Mouse (Mus musculus): Measurements from ENCODE around the gene Gm5244. TPM values are rescaled to one million over a fixed set of nuclear protein-coding genes. Genes with fewer than 3 reads are reported as not detected.

The Gm5244 gene
- not detected in 2 replicates for total RNA-seq (2015; ENCODE audit: low replicate concordance)
- total RNA-seq (2017; ENCODE audit: low replicate concordance), result not detected in 2 replicates

DNA sequence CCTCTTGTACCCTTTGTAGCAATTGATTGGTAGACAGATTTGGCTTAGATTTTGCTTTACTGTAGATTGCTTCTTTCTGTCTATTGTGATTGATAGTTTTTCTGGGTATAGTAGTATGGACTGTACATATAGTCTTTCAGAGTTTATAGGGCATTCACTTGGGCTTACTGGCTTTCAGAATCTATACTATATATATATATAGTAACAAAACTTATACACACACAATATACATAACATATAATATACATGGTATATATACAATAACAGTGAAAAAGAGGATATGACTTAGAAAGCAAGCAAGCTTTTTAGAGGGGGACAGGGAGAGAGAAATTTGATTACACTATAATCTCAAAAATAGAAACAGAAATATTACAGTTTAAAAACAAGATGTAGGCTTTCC is at the start of gene Gm5244:
Gm5244 (plus strand) TSS at position 301 of the 400 bp plus-strand sequence.
- ATAC-seq (replicated peaks; ENCODE audit: low FRiP score, poor library complexity, severe bottlenecking), result no peak

DNA sequence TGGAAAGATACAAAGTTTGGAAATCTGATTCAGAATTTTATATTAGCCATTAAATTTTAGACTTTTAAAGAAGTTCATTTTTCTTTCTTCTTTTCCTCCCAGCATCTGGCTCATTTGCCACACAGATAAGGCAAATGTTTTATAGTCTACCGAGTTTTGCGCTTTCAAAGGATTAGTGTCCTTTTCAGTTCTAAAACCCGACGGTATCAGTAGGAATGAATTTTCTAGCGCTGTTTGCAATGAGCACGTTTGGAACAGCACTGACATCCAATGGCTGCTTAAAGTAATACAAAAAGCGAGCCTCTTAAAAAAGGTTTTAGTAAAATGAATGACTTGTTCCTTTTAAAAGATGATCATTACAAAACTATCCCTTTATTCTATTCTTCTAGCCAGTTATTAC is 49.4 kb upstream of the Gm5244 start:
- ATAC-seq (replicated peaks; ENCODE audit: low FRiP score, poor library complexity, severe bottlenecking), result no peak

DNA sequence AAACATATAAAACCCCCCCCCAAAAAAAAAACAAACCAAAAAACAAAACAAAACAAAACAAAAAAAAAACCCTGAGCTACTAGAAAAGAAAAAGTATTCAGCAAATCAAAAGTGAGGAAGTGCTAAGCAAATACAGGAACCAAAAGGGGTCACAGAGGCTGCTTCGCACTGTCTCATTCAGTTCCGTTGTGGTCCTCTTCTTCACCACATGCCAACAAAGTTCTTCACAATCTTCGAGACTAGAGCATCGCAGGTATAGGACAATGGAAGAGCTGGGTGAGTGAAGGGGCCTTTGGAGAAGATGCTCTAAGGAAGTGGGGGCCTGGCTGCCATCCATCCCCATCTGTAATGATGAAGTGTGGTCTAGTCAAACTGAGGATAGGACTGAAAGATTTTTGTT is 48.1 kb upstream of the Gm5244 start:
- ATAC-seq (replicated peaks; ENCODE audit: low FRiP score, poor library complexity, severe bottlenecking), result no peak

DNA sequence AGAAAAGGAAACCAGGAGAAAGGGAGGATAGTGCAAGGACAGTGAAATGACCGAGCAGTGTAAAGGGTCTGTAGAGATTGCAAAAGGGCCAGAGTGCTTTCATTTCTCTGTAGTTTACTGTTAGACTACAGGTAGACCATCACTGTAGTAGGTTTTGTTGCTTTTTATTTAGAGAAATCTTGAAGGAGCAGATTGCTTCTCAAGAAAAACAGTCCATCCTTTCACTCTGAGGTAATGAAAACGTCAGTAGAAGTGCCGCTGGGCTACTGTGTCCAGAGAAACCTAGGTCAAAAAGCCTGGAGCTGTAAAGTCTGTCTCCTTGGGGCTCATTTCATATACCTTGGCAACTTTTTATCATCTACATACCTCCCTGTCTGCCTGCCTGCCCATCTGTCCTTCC is 47.4 kb upstream of the Gm5244 start:
- ATAC-seq (replicated peaks; ENCODE audit: low FRiP score, poor library complexity, severe bottlenecking), result no peak

DNA sequence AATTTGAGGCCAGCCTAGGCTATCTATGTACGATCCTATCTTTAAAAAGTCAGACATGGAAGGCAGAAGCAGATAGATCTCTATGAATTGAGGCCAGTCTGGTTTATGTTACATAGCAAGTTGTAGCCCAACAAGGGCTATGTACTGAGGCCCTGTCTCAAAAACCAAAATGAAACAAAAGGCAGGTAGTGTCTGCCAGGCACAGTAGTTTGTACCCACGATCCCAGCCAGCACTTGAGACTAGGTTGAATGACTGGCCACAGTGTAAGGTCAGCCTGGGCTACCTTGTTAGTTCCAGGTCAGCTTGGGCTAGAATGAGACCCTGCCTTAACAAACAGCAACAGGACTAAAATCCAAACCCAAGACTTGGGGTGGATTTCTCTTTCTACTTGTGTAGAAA is 45.9 kb upstream of the Gm5244 start:
- no peak for ATAC-seq (replicated peaks; ENCODE audit: low FRiP score, poor library complexity, severe bottlenecking)

DNA sequence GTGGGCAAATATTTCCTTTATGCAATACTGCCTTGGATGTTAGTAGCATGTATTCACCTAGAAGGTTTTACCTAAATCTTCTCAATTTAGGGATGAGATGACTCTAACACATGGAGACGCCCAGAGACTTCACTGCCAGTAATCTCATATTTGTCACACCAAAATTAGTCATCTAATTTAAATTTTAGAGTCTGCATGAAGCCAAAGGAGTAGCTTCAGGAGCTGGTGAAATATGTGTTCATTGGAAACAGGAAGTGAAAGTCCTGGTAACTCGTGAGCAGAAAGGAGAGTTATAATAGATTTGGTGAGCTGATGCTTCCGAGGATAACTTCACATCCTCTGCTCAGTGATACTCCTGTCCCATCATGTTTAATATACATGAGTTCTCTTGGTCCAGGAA is 45.4 kb upstream of the Gm5244 start:
- ATAC-seq (replicated peaks; ENCODE audit: low FRiP score, poor library complexity, severe bottlenecking), result no peak

DNA sequence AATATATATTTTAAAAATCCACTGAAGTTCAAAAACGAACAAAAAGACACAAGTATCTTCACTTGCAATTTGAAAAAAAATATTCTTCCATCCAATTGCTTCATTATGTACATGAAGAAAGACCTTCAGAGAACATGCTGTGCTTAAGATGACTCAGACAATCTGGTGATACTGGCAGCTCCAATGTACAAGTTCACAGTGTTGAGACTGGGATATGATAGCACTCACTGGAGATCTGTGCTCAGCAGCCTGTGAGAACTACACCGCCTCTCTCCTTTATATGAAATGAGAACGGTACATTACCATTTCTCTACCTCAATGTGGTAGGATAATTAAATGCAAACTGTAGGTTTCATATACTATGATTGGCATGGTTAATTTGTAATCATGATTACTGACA is 43.7 kb upstream of the Gm5244 start:
- no peak for ATAC-seq (replicated peaks; ENCODE audit: low FRiP score, poor library complexity, severe bottlenecking)

DNA sequence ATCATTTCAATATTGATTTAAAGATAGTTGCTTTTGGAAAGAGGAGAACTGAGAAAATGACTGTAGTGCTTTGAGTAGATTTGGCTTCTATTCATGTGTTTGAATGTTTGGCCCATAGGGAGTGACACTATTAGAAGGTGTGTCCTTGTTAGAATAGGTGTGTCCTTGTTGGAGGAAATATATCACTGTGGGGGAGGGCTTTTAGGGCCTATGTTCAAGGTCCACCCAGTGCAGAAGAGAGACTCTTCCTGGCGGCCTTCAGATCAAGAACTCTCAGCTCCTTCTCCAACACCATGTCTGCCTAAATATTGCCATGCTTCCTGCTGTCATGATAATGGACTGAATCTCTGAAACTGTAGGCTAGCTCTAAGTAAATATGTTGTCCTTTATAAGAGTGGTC is 42.2 kb upstream of the Gm5244 start:
- ATAC-seq (replicated peaks; ENCODE audit: low FRiP score, poor library complexity, severe bottlenecking), result no peak

DNA sequence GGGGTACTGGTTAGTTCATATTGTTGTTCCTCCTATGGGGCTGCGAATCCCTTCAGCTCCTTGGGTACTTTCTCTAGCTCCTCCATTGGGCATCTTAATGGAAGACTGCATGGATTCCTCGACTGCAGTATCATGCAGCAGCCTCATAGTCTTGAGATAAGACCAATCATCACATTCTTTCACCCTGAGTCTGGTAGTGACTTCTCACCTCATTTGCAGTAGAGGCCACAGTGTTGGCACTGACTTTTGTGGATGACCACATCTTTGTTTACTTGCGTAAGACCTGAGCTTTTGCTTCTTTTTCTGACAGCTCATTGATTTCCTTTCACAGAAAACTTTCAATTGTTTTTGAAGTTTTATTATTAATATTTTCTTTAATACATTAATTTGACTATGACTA is 40.8 kb upstream of the Gm5244 start:
- ATAC-seq (replicated peaks; ENCODE audit: low FRiP score, poor library complexity, severe bottlenecking), result no peak

DNA sequence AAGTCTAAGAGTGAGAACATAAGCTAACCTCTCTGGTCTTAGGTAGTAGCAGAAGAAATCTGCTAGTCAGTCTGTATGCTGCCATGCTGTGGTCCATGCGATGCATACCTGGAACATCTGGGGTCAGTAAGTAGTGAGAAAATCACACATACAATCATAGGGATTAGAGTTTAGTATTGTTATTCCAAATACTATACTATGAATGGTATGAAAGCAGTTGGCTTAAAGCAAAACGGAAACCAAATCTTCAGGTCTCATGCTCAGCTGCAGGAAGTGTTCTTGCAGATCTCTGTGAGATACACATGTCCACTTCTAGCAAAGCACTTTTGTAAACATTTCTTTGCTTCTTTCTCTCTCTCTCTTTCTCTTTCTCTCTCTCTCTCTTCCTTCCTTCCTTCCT is 40.3 kb upstream of the Gm5244 start:
- no peak for ATAC-seq (replicated peaks; ENCODE audit: low FRiP score, poor library complexity, severe bottlenecking)

DNA sequence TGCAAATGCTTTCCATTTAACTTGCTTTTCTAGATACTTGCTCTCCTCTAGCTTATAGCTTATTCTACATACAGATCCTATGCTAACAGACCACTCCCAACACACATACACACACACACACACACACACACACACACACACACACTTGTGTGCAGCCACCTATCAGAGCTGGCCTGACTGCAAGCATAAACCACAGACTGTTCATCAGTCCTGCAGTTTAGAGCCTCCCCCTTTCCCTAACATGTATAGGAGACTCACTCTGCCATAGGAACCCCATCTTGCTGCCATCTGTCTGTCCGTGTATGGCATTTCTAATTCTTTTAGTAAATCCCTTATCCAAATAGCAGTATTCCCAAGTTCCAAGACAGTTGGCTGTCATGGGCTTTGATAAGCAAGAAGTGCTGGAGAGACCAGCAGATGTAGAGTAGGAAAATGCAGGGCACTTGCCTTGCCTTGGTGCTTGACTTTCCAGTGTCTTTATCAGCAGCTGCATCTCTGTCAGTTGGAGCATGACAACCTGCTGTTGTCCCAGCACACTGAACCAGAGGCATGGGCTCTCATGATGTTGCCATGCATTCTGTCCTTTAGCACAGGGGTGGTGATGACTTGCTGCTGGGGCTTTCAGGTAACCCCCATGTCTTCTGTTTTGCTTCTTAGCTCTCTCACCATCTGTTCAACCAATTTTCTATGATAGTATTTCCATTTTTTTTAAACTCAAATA is 33.7 kb upstream of the Gm5244 start:
- no peak for ATAC-seq (replicated peaks; ENCODE audit: low FRiP score, poor library complexity, severe bottlenecking)

DNA sequence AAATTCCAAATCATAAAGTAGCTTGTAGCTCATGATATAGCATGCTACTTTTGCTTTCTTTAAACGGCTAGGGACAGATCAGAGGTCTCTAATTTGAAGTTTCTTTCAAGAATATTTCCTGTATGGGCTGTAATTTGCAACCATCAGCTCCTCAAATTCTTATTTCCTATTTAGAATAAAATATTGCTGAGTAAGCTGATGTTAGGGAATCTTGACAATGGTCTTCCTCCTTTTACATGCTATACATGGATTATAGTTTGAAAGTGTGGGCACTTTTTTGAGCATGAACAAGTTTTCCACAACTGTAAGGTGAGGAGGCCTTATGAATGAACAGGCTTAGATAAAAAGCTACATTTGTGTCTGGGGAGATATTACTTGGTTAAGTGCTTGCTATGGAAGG is 32.6 kb upstream of the Gm5244 start:
- no peak for ATAC-seq (replicated peaks; ENCODE audit: low FRiP score, poor library complexity, severe bottlenecking)

DNA sequence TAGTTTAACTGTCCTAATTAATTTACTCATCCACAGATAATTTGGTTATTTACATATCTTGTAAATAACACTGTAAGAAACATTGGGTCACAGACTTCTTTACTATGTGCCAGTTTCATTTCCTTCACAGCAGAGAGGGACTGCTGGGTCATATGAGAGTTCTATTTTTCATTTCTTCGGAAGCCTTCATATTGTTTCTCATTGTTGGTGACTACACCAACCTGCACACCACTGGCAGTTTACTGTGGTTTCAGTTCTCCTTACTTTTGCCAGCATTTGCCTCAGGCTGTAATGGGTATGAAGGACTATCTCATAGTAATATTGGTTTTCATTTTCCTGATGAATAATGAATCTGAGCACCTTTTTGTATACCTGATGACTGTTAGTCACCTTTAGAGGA is 28.0 kb upstream of the Gm5244 start:
- no peak for ATAC-seq (replicated peaks; ENCODE audit: low FRiP score, poor library complexity, severe bottlenecking)

DNA sequence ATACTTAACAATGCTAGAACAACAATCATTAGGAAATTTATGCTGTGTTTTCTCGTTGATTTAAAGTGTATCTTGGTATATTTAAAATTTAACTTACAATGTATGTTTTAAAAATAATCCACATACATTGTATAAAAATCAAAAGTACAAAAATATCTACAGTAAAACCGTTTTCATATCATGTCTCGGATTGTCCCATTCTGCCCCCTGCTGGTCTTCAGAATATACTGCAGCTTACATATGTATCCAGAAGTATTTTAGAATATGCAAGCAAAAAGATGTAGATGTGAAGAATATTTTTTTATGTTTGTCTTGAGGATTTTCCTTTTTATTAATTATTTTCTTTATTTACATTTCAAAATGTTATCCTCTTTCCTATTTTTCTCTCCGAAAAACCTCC is 26.1 kb upstream of the Gm5244 start:
- ATAC-seq (replicated peaks; ENCODE audit: low FRiP score, poor library complexity, severe bottlenecking), result peak; percentile 73; the same call in 1 of the 2 replicates

DNA sequence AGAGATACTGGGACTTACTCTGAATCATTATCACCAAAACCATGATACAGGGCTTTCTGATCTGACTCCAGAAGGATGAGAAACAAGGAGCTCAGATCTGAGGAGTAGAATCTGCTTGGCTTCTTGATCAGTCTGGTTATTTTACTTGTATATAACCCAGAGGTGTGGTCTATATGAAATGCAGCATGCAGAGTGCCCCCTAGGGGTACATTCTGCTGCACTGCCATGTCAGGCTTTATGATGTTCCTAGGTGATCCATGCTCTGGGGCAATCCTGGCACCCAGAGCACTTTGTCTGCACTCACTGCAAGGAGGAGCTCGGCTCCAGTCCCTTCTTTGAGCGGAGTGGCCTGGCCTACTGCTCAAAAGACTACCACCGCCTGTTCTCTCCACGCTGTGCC is 21.9 kb upstream of the Gm5244 start:
- ATAC-seq (replicated peaks; ENCODE audit: low FRiP score, poor library complexity, severe bottlenecking), result no peak

DNA sequence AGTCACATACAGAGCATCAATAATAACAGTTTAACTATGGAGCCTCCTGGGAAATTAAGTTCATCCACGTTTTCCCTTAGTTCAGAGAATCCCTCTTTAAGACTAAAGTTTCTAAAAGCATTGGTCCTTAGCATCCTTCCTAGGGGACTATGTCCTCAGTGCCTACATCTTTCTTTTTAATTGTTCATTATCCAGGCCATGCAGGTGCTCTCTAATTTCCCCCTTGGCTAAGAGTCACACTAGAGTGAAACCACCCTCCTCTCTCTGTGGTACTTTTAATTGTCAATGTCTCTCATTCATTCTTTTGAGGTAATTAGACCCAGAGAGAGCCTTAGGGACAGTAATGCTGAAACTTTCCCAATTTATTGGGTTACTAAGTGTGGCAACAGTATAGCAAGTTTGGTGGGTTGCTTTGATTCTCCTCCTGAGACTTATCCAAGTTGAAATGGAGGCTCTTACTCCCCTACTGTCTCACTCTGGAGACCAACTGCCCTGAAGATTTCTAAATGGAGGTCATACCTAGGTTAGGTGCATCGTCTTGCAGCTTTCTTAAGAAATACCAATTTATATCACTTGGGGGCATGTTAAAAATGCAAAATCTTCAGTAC is 15.6 kb upstream of the Gm5244 start:
- no peak for ATAC-seq (replicated peaks; ENCODE audit: low FRiP score, poor library complexity, severe bottlenecking)

DNA sequence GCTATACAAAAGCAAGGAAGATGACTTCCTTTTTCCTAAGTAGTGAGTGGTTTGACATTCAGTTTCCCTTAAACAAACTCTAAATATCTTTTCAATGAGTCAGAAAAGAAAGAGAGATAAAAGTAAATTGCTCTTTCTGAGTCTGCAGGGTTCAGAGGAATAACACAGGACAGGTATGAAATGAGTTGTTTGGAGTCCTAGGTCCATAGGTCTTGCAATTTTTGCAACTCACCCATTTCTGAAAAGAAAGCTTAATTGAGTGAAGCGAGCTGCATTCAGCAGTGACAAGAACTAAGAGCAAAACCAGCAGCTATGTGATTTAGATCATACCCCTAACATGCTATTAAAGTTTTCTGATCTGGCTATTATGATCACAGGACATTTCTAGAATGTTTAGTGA is 14.9 kb upstream of the Gm5244 start:
- no peak for ATAC-seq (replicated peaks; ENCODE audit: low FRiP score, poor library complexity, severe bottlenecking)

DNA sequence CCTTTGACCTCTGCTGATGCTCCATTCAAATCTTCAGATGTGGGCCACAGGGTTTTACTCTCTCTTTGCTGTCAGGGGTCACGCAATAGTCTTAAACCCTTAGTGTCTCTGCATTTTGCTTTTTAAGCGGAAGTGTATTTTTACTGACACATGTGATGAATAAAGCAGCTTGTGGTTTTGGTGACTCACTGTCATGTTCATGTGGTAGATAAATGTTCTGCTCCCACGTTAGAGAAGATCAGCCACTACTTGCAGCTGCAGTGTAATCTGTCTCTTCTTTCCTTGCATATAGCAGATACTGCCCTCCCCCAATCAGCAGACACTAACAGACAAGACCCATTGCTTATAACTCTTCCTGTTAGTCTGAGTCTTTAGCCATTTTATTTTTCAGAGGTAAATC is 12.9 kb upstream of the Gm5244 start:
- no peak for ATAC-seq (replicated peaks; ENCODE audit: low FRiP score, poor library complexity, severe bottlenecking)

DNA sequence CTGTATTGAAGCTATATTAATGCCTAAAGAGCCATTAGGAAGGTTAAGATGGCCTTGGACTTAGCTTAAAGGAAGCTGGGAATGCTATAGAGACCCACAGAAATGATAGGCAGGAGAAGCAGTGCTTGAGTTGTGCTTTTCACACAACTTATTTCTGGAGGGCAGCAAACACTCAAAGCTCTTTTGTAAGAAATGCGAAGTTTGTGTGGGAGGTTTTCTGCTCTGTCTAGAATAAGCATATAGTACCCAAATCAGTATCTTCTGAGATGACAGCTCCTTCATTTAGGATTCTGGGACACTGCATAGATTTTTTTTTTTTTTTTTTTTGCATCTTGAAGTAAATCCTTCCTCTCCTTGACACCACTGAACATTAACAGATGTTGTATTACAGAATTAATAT is 8.0 kb upstream of the Gm5244 start:
- no peak for ATAC-seq (replicated peaks; ENCODE audit: low FRiP score, poor library complexity, severe bottlenecking)

DNA sequence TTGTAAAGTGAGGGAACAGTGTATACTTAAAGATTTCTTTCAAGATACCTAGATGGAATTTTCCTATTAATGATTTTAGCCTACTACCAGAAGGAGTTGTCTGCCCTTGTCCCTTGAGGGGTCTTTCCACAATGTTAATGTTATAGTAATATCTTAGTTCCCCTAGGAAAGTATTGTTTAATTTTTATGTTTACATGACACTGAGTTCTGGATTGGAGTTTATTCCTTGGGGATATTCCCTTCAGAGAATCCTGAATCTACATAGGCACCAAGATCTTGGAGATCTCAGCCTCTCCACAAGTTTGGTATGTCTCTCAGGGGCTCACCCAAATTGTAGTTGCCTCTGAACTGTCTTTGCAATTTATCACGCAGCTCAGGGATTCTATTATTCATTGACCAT is 10.5 kb downstream of the Gm5244 start, which contains the start of gene Olfr1444:
Olfr1444 (plus strand) TSS at position 301 of the 400 bp plus-strand sequence.
- ATAC-seq (replicated peaks; ENCODE audit: low FRiP score, poor library complexity, severe bottlenecking), result no peak

DNA sequence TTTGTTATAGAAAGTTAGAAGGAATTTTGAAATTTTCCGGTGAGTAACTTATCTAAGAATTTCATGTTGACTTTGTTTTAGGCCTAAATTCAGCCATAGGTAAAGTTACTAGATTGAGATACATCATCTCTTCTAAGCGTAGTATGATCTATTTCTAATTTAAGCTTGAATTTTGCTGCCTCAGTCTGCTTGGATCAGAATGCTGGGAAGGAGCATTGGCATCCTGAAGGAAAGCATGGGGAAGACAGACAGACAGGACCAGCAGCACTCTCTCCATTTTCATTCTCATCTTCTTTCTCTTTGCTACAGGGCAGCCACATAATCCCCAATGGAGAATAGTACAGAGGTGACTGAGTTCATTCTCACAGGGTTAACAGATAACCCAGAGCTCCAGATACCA is 37.1 kb downstream of the Gm5244 start, which contains the start of gene Olfr1445:
Olfr1445 (plus strand) TSS at position 301 of the 400 bp plus-strand sequence.
- ATAC-seq (replicated peaks; ENCODE audit: low FRiP score, poor library complexity, severe bottlenecking), result no peak

DNA sequence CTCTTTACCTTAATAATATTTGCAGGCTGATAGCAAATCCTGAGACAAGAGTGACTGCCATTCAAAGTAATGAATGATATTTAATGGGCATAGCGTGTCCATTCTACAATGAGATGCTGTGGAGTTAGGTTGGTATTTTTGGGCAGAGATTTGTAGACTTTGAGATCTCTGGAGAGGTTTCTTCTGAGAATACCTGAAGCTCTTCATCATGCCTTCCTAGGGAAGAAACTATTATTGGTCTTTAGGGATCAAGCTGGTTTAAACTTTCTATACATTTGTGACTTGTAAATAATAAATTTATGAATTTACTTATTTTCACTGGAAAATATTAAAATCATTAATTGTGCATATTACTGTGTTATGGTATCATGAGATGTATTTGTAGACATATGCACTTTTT is 46.9 kb downstream of the Gm5244 start, which contains the start of gene Olfr1446:
Olfr1446 (minus strand) TSS at position 101 of the 400 bp plus-strand sequence.
- no peak for ATAC-seq (replicated peaks; ENCODE audit: low FRiP score, poor library complexity, severe bottlenecking)

All from erythroid progenitor cell, adult 5-6 weeks (primary cell).